Mouse (Mus musculus) forebrain, embryonic 11.5 days (tissue): Measurements from ENCODE around the gene Cdkl5. TPM values are rescaled to one million over a fixed set of nuclear protein-coding genes. Genes with fewer than 3 reads are reported as not detected.

Experiments used
- ATAC-seq: fragments of 200-750 bp; cut with Nextera tagmentation; replicated peaks from 2 replicates; pipeline ENCODE4 v1.8.0; 2017; ENCODE audit warnings: moderate TSS enrichment; ENCODE audit not compliant: low FRiP score
- DNase-seq: peaks from one replicate; pipeline ENCODE4 v3.0.0-alpha.2; 2017; ENCODE audit warnings: low spot score
- H3K27ac ChIP-seq: fragments of 300-500 bp; sonication (generic); 2 replicates; pipeline ENCODE4 v1.5.1; 2014; ENCODE audit warnings: low read depth, low read length
- H3K27me3 ChIP-seq: fragments of 300-500 bp; sonication (generic); 2 replicates; pipeline ENCODE4 v1.6.1; 2014; ENCODE audit warnings: mild to moderate bottlenecking, low read length, mixed read lengths; ENCODE audit not compliant: control insufficient read depth, insufficient read depth
- H3K36me3 ChIP-seq: fragments of 300-500 bp; sonication (generic); 2 replicates; pipeline ENCODE4 v1.6.1; 2014; ENCODE audit warnings: mild to moderate bottlenecking, low read length, moderate library complexity, mixed read lengths; ENCODE audit not compliant: control insufficient read depth, insufficient read depth
- H3K4me1 ChIP-seq: fragments of 300-500 bp; sonication (generic); replicated peaks from 2 replicates; pipeline ENCODE4 v1.6.1; 2014; ENCODE audit warnings: low read length, mixed read lengths; ENCODE audit not compliant: control insufficient read depth, insufficient read depth
- H3K4me2 ChIP-seq: fragments of 300-500 bp; sonication (generic); 2 replicates; pipeline ENCODE4 v1.6.1; 2014; ENCODE audit warnings: low read depth, mild to moderate bottlenecking, low read length, moderate library complexity, mixed read lengths; ENCODE audit not compliant: severe bottlenecking
- H3K4me3 ChIP-seq: fragments of 300-500 bp; sonication (generic); 2 replicates; pipeline ENCODE4 v1.5.1; 2014; ENCODE audit warnings: low read depth, low read length
- H3K9ac ChIP-seq: fragments of 300-500 bp; sonication (generic); 2 replicates; pipeline ENCODE4 v1.6.1; 2014; ENCODE audit warnings: low read length
- H3K9me3 ChIP-seq: fragments of 300-500 bp; sonication (generic); 2 replicates; pipeline ENCODE4 v1.6.1; 2016; ENCODE audit warnings: low read length, mixed read lengths; ENCODE audit not compliant: control insufficient read depth
- WGBS: fragments of 180-500 bp; shearing (Covaris S2); extraction: QIAGEN DNeasy Blood & Tissue Kit; methylation state at CpG from one replicate; pipeline ENCODE4 v1.1.7; 2014; 5-methylcytosine and 5-hydroxymethylcytosine counted together
- polyA plus RNA-seq: library from polyadenylated mRNA; unstranded; fragments of >200 nt; fragmentation: Nextera tagmentation; extraction: Ambion mirVana; gene quantifications from 2 replicates; pipeline ENCODE4 v1.2.1, GENCODE M21; 2014

Gene Cdkl5
- polyA plus RNA-seq, 1 experiment from 2014 or later: 4.7 TPM

DNA sequence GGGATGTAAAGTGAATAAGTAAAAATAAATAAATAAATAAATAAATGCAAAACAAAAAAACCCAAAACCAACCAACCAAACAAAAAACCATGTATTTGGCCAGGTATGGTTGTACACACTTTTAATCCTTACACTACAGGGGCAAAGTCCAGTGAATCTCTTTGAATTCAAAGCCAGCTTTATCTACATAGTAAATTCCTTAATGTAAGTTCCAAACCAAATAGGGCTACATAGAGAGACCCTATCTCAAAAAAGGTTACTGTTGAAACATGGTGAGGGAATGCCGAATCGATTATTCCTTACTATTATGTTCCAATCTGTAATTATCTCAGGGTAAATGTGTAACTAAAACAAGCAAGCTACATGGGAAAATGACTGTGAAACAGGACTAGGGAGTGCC is 93.4 kb downstream of the Cdkl5 start:
- 88% methylated on average over 2 of the region's 2 CpGs for WGBS
- Histone ChIP-seq H3K36me3 (no peaks in the 10 kb centered on the region), H3K27ac (no peak overlapping the region), H3K9ac (no peak overlapping the region), H3K4me2 (no peak overlapping the region), H3K27me3 (peaks cover 10% of the 10 kb centered on the region; the same call in 1 of the 2 replicates), H3K4me3 (no peak overlapping the region), H3K4me1 (no peaks in the 10 kb centered on the region), H3K9me3 (no peaks in the 10 kb centered on the region)
- no peak for ATAC-seq
- DNase-seq: no peak

GRCm38 (mm10) chrX:160892077-160892476 is 102.4 kb downstream of the Cdkl5 start:
- Histone ChIP-seq H3K36me3 (no peaks in the 10 kb centered on the region), H3K4me3 (no peak overlapping the region), H3K9me3 (no peaks in the 10 kb centered on the region), H3K27ac (no peak overlapping the region), H3K27me3 (peaks cover 3% of the 10 kb centered on the region; the same call in 1 of the 2 replicates), H3K4me2 (no peak overlapping the region), H3K9ac (no peak overlapping the region), H3K4me1 (no peaks in the 10 kb centered on the region)
- DNase-seq (no peak), ATAC-seq (no peak)
- 48% methylated on average over 1 of the region's 1 CpGs for WGBS

- 65% methylated on average over 2 of the region's 2 CpGs for WGBS
- no peaks in the 10 kb centered on the region for H3K36me3 ChIP-seq
- H3K27me3 ChIP-seq: peaks cover 4% of the 10 kb centered on the region
- DNase-seq (no peak), ATAC-seq (no peak)
- H3K4me2 ChIP-seq: no peak overlapping the region
- H3K9ac ChIP-seq: no peak overlapping the region
- H3K27ac ChIP-seq: no peak overlapping the region
- H3K4me1 ChIP-seq: no peaks in the 10 kb centered on the region
- H3K9me3 ChIP-seq: no peaks in the 10 kb centered on the region
- H3K4me3 ChIP-seq: no peak overlapping the region
Measured at GRCm38 (mm10) chrX:160886301-160886700, 108.2 kb downstream of the Cdkl5 start.

- H3K4me3 ChIP-seq: no peak overlapping the region
- DNase-seq: no peak
- ATAC-seq: no peak
- H3K36me3 ChIP-seq: no peaks in the 10 kb centered on the region
- no peaks in the 10 kb centered on the region for H3K4me1 ChIP-seq
- H3K9me3 ChIP-seq: no peaks in the 10 kb centered on the region
- no peak overlapping the region for H3K4me2 ChIP-seq
- peaks cover 10% of the 10 kb centered on the region for H3K27me3 ChIP-seq
- no peak overlapping the region for H3K27ac ChIP-seq
- 94% methylated on average over 4 of the region's 4 CpGs for WGBS
- H3K9ac ChIP-seq: no peak overlapping the region
Measured at GRCm38 (mm10) chrX:160866576-160866975, 127.9 kb downstream of the Cdkl5 start.

DNA sequence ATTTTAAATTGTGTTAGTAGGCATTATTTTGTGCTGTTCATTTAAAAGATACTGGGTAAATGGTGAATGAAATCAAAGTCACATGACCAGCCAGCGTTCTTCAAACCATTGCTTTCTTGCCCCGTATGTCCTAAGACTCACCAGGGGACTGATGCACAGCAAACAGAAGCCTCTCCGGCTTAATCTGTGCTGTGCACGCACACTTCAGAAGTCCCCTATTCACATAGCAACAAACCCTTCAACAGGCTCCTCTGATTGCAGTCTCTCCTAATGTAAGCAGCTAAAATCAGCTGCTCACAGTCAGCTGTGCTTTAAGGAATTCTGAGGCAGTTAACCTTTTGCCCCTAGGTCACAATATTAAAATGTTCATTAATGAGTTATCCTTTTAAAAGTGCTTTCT is 129.5 kb downstream of the Cdkl5 start:
- Histone ChIP-seq H3K9me3 (no peaks in the 10 kb centered on the region), H3K27ac (no peak overlapping the region), H3K4me3 (no peak overlapping the region), H3K27me3 (peaks cover 10% of the 10 kb centered on the region), H3K4me2 (no peak overlapping the region), H3K9ac (no peak overlapping the region), H3K4me1 (no peaks in the 10 kb centered on the region), H3K36me3 (no peaks in the 10 kb centered on the region)
- DNase-seq (no peak), ATAC-seq (no peak; the same call in 1 of the 2 replicates)
- WGBS: 37% methylated on average over 4 of the region's 4 CpGs

- ATAC-seq (no peak), DNase-seq (no peak)
- Histone ChIP-seq H3K4me1 (no peaks in the 10 kb centered on the region), H3K27ac (no peak overlapping the region), H3K4me3 (no peak overlapping the region), H3K27me3 (peaks cover 10% of the 10 kb centered on the region), H3K9me3 (no peaks in the 10 kb centered on the region), H3K36me3 (no peaks in the 10 kb centered on the region), H3K4me2 (no peak overlapping the region), H3K9ac (no peak overlapping the region)
- WGBS: 74% methylated on average over 4 of the region's 4 CpGs
Measured at GRCm38 (mm10) chrX:160863689-160864383, 130.7 kb downstream of the Cdkl5 start.

DNA sequence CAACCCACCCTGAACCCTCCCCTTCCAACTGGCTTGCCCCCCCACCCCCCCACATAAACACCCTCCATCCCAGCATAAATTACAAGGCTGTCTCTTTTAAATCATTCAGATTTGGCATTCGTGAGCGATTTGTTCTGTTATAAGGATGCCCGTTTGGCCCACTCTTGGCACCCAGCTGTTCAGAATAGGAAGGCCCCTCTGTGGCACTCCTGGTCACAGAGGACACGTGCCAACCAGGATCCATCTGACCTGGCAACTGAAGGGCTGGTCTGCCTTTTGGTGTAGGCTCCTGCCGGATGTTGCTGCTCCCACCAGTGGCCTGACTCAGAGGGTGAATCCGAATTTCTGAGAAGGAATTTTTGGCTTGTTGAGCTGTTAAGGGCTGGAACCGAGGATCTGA is 186.3 kb downstream of the Cdkl5 start:
- H3K4me1 ChIP-seq: no peaks in the 10 kb centered on the region
- H3K4me2 ChIP-seq: no peak overlapping the region
- WGBS: 90% methylated on average over 7 of the region's 7 CpGs
- DNase-seq (no peak), ATAC-seq (no peak)
- H3K36me3 ChIP-seq: no peaks in the 10 kb centered on the region
- peaks cover 15% of the 10 kb centered on the region; the same call in 1 of the 2 replicates for H3K27me3 ChIP-seq
- H3K4me3 ChIP-seq: no peak overlapping the region
- H3K9me3 ChIP-seq: no peaks in the 10 kb centered on the region
- no peak overlapping the region for H3K27ac ChIP-seq
- no peak overlapping the region for H3K9ac ChIP-seq

DNA sequence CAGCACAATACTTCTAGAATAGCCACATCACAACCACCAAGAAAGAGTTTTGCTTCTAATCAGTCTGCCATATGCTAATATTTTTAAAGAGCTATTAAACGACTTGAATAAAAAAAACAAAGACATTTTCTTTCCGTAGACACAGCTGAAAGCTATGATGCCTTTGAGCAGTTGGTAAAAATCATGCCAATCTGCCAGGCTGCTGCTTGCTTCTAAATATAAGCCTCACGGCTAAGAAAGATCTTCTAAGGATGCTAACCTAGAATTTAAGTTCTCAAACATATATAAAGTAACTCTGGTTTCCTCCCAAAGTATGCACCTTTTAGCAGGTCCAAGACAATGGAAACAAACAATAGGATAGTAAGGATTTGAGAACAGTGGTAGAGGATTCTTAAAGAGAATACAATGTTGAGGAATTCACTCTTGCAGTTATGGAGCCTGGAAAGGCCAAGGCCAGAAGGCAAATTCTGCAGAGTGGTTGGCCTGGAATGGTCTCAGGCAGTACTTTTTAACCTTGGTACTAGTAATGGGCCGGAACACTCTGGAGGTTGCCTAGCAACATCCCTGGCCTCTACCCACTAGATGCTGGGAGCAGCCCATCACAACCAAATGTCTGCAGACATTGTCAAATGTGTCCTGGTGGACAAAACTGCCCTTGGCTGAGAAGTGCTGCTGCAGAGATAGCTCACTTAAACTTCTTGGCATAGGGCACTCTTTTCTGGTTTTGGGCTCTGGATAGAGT is 189.9 kb downstream of the Cdkl5 start:
- DNase-seq (no peak), ATAC-seq (no peak)
- H3K4me1 ChIP-seq: no peaks in the 10 kb centered on the region
- H3K9ac ChIP-seq: no peak overlapping the region
- H3K27ac ChIP-seq: no peak overlapping the region
- no peaks in the 10 kb centered on the region for H3K9me3 ChIP-seq
- 87% methylated on average over 4 of the region's 4 CpGs for WGBS
- H3K4me3 ChIP-seq: no peak overlapping the region
- peaks cover 11% of the 10 kb centered on the region; the same call in 1 of the 2 replicates for H3K27me3 ChIP-seq
- H3K4me2 ChIP-seq: no peak overlapping the region
- H3K36me3 ChIP-seq: no peaks in the 10 kb centered on the region
